Mouse (Mus musculus) lung, adult 2 months (tissue): Measurements from ENCODE around the gene Krtap9-1. TPM values are rescaled to one million over a fixed set of nuclear protein-coding genes. Genes with fewer than 3 reads are reported as not detected.

Experiments
- DNase-seq: peaks from one replicate; pipeline ENCODE4 v3.0.0; 2022
- H3K4me1 ChIP-seq: fragments of 200-500 bp; 2 replicates; pipeline ENCODE4 v1.6.1; 2011; ENCODE audit warnings: low read length; ENCODE audit not compliant: control insufficient read depth, insufficient read depth
- H3K4me3 ChIP-seq: fragments of 200-500 bp; replicated peaks from 2 replicates; pipeline ENCODE3; 2011; ENCODE audit warnings: low read depth, mild to moderate bottlenecking, control low read depth, low read length; ENCODE audit errors: extremely low read depth
- CTCF ChIP-seq: fragments of 200-500 bp; IDR thresholded peaks from 2 replicates; pipeline ENCODE4 v1.5.1; 2011; ENCODE audit warnings: mild to moderate bottlenecking, low read length, control low read depth; ENCODE audit not compliant: insufficient read depth
- POLR2A ChIP-seq: fragments of 200-500 bp; IDR thresholded peaks from 2 replicates; pipeline ENCODE4 v1.6.1; 2011; ENCODE audit warnings: low read depth, mild to moderate bottlenecking, control low read depth, low read length, borderline replicate concordance; ENCODE audit errors: extremely low read depth
- WGBS: fragments of 180-500 bp; shearing (Covaris S2); methylation state at CpG from one replicate; pipeline ENCODE4 v1.1.7; 2018; 5-methylcytosine and 5-hydroxymethylcytosine counted together
- polyA plus RNA-seq: library from polyadenylated mRNA; depleted of rRNA; stranded (reverse); fragments of >200 nt; gene quantifications from 2 replicates; pipeline ENCODE4 v1.2.3, GENCODE M21; 2012; rRNA removed

Gene Krtap9-1
- polyA plus RNA-seq, 1 experiment: not detected

DNA sequence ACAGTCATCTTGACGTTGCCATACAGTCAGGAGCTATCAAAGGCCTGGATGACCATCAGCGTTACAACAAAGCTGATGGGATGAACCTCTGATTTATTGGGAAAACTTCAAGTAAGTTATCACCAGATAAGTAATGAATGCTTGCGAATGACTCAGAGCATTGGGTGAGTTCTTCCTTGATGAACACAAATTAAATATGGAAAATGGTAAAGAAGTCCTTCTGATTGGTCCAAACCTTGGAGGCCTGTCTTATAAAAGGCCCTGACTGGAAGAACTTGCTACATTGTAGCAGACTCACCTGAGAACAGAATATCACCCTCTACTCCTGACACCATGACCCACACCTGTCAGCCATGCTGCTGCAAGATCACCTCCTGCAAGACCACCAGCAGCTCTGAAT is 41.3 kb downstream of the Krtap9-1 start, which contains the start of gene Gm11565:
Gene Gm11565, plus strand, starts transcription at position 301 of the 400 bp plus-strand sequence.
- TF ChIP-seq POLR2A: no peak
- TF ChIP-seq CTCF: no peak

More for the DNA sequence above, 41.3 kb downstream of the Krtap9-1 start, which contains the start of gene Gm11565:
- Histone ChIP-seq H3K4me3 (no peak within 1 kb of the TSS), H3K4me1 (no peaks in the 10 kb centered on the region)
- no peak for DNase-seq
- WGBS: 86% methylated on average over 3 of the region's 3 CpGs

Other genes starting within 250 kb of the Krtap9-1 start
- not detected in 2 replicates for gene Krtap4-1, start 245.2 kb upstream of the Krtap9-1 start, polyA plus RNA-seq
- not detected in 2 replicates for gene Krtap4-2, start 238.3 kb upstream of the Krtap9-1 start, polyA plus RNA-seq
- gene Krtap4-7, start 229.3 kb upstream of the Krtap9-1 start, polyA plus RNA-seq: not detected in 2 replicates
- not detected in 2 replicates for gene Gm11555, start 223.2 kb upstream of the Krtap9-1 start, polyA plus RNA-seq
- not detected in 2 replicates for gene Gm11563, start 214.4 kb upstream of the Krtap9-1 start, polyA plus RNA-seq
- not detected in 2 replicates for gene Krtap4-6, start 207.4 kb upstream of the Krtap9-1 start, polyA plus RNA-seq
- gene Gm14190, start 182.6 kb upstream of the Krtap9-1 start, polyA plus RNA-seq: not detected in 2 replicates
- not detected in 2 replicates for gene Gm14180, start 139.1 kb upstream of the Krtap9-1 start, polyA plus RNA-seq
- gene Gm11595, start 100.5 kb upstream of the Krtap9-1 start, polyA plus RNA-seq: not detected in 2 replicates
- not detected in 2 replicates for gene Krtap4-8, start 92.7 kb upstream of the Krtap9-1 start, polyA plus RNA-seq
- not detected in 2 replicates for gene Krtap4-9, start 88.2 kb upstream of the Krtap9-1 start, polyA plus RNA-seq
- gene Gm11596, start 79.9 kb upstream of the Krtap9-1 start, polyA plus RNA-seq: not detected in 2 replicates
- not detected in 2 replicates for gene Gm11569, start 74.5 kb upstream of the Krtap9-1 start, polyA plus RNA-seq
- gene Gm11554, start 68.9 kb upstream of the Krtap9-1 start, polyA plus RNA-seq: not detected in 2 replicates
- not detected in 2 replicates for gene Krtap4-13, start 63.5 kb upstream of the Krtap9-1 start, polyA plus RNA-seq
- not detected in 2 replicates for gene Gm11564, start 57.7 kb upstream of the Krtap9-1 start, polyA plus RNA-seq
- not detected in 2 replicates for gene 2300003K06Rik, start 35.3 kb upstream of the Krtap9-1 start, polyA plus RNA-seq
- gene Krtap4-16, start 21.8 kb upstream of the Krtap9-1 start, polyA plus RNA-seq: not detected in 2 replicates
- gene Gm11568, start 15.5 kb upstream of the Krtap9-1 start, polyA plus RNA-seq: not detected in 2 replicates
- not detected in 2 replicates for gene Gm11559, start 8.9 kb upstream of the Krtap9-1 start, polyA plus RNA-seq
- gene Gm11567, start 5.8 kb downstream of the Krtap9-1 start, polyA plus RNA-seq: 0.19 TPM in 1 of 2 replicates, not detected in the other
- not detected in 2 replicates for gene Krtap31-1, start 34.5 kb downstream of the Krtap9-1 start, polyA plus RNA-seq
- not detected in 2 replicates for gene Gm11565, start 41.4 kb downstream of the Krtap9-1 start, polyA plus RNA-seq
- gene Krtap31-2, start 62.9 kb downstream of the Krtap9-1 start, polyA plus RNA-seq: not detected in 2 replicates
- not detected in 2 replicates for gene Krtap9-5, start 75.1 kb downstream of the Krtap9-1 start, polyA plus RNA-seq
- not detected in 2 replicates for gene Krtap29-1, start 105.7 kb downstream of the Krtap9-1 start, polyA plus RNA-seq
- gene Krtap16-1, start 113.2 kb downstream of the Krtap9-1 start, polyA plus RNA-seq: not detected in 2 replicates
- gene Krtap17-1, start 120.6 kb downstream of the Krtap9-1 start, polyA plus RNA-seq: 5.5 and 8.8 TPM in 2 replicates
- not detected in 2 replicates for gene Krt33a, start 142.8 kb downstream of the Krtap9-1 start, polyA plus RNA-seq
- gene Krt33b, start 156.5 kb downstream of the Krtap9-1 start, polyA plus RNA-seq: not detected in 2 replicates
- 0.07 TPM in 1 of 2 replicates, not detected in the other for gene Krt34, start 168.2 kb downstream of the Krtap9-1 start, polyA plus RNA-seq
- 0.14 TPM in 1 of 2 replicates, not detected in the other for gene Krt31, start 177.2 kb downstream of the Krtap9-1 start, polyA plus RNA-seq
- gene Krt32, start 214.8 kb downstream of the Krtap9-1 start, polyA plus RNA-seq: 26.6 TPM in 1 of 2 replicates, not detected in the other
- gene Krt35, start 222.9 kb downstream of the Krtap9-1 start, polyA plus RNA-seq: 0.22 TPM in 1 of 2 replicates, not detected in the other
- 0.25 and 0.50 TPM in 2 replicates for gene Krt36, start 232.2 kb downstream of the Krtap9-1 start, polyA plus RNA-seq
- gene Krt13, start 248.2 kb downstream of the Krtap9-1 start, polyA plus RNA-seq: 0.25 and 1,946 TPM in 2 replicates